Mouse (Mus musculus) lung, adult 2 months (tissue): ENCODE results near the gene Itgb4. TPM values are rescaled to one million over a fixed set of nuclear protein-coding genes. Genes with fewer than 3 reads are reported as not detected.

Experiments used
- DNase-seq: peaks from one replicate; pipeline ENCODE4 v3.0.0; 2022
- H3K4me1 ChIP-seq: fragments of 200-500 bp; 2 replicates; pipeline ENCODE4 v1.6.1; 2011; ENCODE audit warnings: low read length; ENCODE audit not compliant: control insufficient read depth, insufficient read depth
- H3K4me3 ChIP-seq: fragments of 200-500 bp; replicated peaks from 2 replicates; pipeline ENCODE3; 2011; ENCODE audit warnings: low read depth, mild to moderate bottlenecking, control low read depth, low read length; ENCODE audit errors: extremely low read depth
- CTCF ChIP-seq: fragments of 200-500 bp; IDR thresholded peaks from 2 replicates; pipeline ENCODE4 v1.5.1; 2011; ENCODE audit warnings: mild to moderate bottlenecking, low read length, control low read depth; ENCODE audit not compliant: insufficient read depth
- POLR2A ChIP-seq: fragments of 200-500 bp; IDR thresholded peaks from 2 replicates; pipeline ENCODE4 v1.6.1; 2011; ENCODE audit warnings: low read depth, mild to moderate bottlenecking, control low read depth, low read length, borderline replicate concordance; ENCODE audit errors: extremely low read depth
- WGBS: fragments of 180-500 bp; shearing (Covaris S2); methylation state at CpG from one replicate; pipeline ENCODE4 v1.1.7; 2018; 5-methylcytosine and 5-hydroxymethylcytosine counted together
- polyA plus RNA-seq: library from polyadenylated mRNA; depleted of rRNA; stranded (reverse); fragments of >200 nt; gene quantifications from 2 replicates; pipeline ENCODE4 v1.2.3, GENCODE M21; 2012

Itgb4 gene
- polyA plus RNA-seq, 1 experiment: 14.7 TPM

DNA sequence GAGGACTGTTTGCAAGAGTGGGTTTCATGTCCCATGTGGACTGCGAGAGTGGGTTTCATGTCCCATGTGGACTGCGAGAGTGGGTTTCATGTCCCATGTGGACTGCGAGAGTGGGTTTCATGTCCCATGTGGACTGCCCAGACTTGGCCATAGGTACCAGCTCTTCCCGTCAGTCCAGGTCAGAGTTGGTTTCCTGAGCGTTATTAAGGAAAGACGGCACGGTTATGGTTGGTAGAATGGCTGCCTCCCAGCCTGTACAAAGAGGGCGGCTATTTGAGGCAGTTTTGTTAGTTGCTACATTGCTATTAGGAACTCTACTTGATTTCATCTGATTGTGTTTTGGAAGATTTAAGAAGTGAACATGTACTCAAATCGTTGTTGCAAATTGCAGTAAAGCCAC, 63.3 kb downstream of the Itgb4 start:
- no peak for DNase-seq
- WGBS: 92% methylated on average over 9 of the region's 9 CpGs
- TF ChIP-seq POLR2A (no peak), CTCF (no peak)

DNA sequence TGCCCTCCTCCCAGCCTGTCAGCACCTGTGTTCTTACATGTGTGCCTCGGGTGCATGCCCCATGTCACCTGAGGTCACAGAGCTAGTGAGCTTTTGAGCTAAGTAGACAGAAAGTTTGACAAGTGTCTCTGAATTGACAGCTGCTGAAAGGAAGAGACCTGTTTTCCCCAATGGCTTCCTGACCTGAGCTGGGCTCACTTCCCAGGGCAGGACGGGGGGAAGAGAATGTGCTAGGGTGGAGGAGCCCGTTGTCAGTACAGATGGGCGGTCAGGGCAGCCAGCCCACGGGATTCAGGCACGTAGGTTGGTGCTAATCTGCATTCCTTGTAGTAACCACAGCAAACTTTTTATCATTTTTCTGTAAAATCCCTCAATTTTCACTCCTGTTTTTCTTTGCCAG, 66.1 kb downstream of the Itgb4 start:
- TF ChIP-seq POLR2A: no peak
- WGBS: 58% methylated on average over 6 of the region's 6 CpGs
- H3K4me1 ChIP-seq: 0 out of 2 replicates have a peak, but pooled peaks cover 2% of the 10 kb centered on the region
- H3K4me3 ChIP-seq: no peak overlapping the region
- no peak for DNase-seq

More for the DNA sequence above, 63.3 kb downstream of the Itgb4 start:
- Histone ChIP-seq H3K4me1 (0 out of 2 replicates have a peak, but pooled peaks cover 2% of the 10 kb centered on the region), H3K4me3 (no peak overlapping the region)

DNA sequence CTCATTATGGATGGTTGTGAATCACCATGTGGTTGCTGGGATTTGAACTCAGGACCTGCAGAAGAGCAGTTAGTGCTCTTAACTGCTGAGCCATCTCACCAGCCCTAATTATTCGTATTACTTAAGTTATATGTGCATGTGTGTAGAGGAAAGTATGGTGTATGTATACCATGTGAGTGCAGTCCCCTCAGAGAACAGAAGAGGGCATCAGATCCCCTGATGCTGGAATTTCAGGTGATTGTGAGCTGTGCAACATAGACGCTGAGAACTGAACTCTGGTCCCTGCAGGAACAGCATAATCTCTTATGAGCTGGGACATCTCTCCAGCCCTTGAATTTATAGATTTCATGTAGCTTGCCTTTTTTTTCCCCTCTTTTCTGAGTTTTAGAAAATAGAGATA, 67.3 kb downstream of the Itgb4 start:
- TF ChIP-seq CTCF (no peak), POLR2A (no peak)
- 0 out of 2 replicates have a peak, but pooled peaks cover 2% of the 10 kb centered on the region for H3K4me1 ChIP-seq
- WGBS: 99% methylated on average over 2 of the region's 2 CpGs
- no peak overlapping the region for H3K4me3 ChIP-seq
- DNase-seq: no peak

DNA sequence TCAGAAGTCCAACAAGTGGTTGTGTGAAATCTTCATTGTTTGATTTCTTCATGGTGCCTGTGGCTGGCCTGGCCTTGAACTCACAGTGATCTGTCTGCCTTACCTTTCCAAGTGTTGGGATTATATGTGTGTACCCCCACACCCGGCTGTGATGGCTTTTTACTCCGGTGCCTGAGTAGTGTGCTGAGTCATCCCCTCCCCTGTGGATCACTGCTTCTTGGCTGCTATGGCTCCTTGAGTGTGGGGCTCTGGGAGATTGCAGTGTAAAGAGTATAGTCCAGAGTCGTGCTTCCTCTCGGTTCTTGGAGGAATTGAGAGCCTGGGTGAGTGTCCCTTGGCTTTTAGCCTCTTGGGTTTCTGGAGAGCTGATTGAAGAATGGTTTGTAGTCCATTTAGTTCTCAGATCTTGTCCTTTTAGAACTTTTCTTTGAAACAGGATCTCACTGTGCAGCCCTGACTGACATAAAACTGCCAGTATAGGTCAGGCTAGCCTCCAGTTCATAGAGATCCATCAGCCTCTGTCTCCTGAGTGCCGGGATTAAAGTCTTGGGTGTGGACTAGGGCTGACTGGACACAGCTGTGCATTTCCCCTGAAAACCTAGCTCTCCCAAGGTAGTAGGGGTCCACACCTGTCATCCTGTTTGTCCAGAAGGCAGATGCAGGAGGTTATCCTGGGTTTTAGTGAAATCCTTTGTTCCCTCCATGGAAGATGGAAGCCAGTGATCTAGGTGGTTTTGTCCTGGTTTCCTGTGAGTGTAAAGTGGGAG, 68.0 kb downstream of the Itgb4 start:
- DNase-seq: no peak
- TF ChIP-seq CTCF (no peak), POLR2A (no peak)
- 0 out of 2 replicates have a peak, but pooled peaks cover 2% of the 10 kb centered on the region for H3K4me1 ChIP-seq
- 63% methylated on average over 5 of the region's 5 CpGs for WGBS
- no peak overlapping the region for H3K4me3 ChIP-seq

DNA sequence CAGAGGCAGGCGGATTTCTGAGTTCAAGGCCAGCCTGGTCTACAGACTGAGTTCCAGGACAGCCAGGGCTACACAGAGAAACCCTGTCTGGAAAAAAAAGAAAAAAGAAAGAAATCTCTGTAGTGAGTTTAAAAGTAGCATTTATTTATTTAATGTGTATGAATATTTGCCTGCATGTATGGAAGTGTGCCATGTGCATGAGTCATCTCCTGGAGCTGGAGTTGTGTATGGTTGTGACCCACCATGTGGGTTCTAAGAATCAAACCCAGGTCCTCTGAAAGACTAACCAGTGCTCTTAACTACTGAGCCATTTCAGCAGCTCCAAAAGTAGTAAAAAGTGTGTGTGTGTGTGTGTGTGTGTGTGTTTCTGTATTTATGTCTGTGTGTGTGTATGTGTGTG, 68.8 kb downstream of the Itgb4 start:
- DNase-seq: no peak
- TF ChIP-seq CTCF (no peak), POLR2A (no peak)
- Histone ChIP-seq H3K4me1 (0 out of 2 replicates have a peak, but pooled peaks cover 2% of the 10 kb centered on the region), H3K4me3 (no peak overlapping the region)
- 100% methylated on average over 1 of the region's 1 CpGs for WGBS

DNA sequence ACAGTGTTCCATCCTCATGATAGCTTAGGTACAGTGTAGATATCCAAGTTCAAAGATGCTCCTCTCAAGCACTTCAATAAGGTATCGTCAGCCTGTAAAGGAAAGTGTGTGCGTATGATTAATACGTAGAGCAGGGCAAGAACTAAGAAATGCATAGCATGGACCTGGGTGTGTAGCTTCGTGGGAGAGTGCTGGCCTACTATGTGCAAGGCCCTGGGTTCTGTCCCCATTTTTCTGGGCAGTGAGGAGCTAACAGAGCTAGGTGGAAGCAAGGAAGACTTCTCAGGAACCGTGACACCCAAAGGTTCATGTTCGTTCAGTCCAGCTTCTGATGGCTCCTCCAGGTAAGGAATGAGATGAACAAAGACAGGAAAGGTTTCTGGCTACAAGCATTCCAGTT, 70.7 kb downstream of the Itgb4 start:
- Histone ChIP-seq H3K4me1 (peaks cover 4% of the 10 kb centered on the region; the same call in 1 of the 2 replicates), H3K4me3 (no peak overlapping the region)
- no peak for DNase-seq
- TF ChIP-seq CTCF (no peak), POLR2A (no peak)
- WGBS: 93% methylated on average over 6 of the region's 6 CpGs

DNA sequence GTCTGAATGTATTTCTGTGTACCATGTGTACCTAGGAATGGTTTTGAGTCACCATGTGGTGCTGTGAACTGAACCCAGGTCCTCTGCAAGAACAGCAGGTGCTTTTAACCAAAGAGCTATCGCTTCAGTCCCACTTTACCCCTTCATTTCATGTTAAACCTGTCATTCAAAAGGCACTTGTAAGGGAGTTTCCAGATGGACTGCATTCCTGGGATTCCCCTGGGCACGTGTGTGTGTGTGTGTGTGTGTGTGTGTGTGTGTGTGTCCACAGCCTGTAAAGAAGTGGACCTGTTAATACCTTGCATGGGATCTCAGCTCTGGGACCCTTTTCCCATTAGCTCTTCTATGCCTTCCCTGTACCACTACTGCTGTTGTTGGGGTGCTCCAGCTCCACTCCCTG, 75.1 kb downstream of the Itgb4 start:
- no peak for DNase-seq
- Histone ChIP-seq H3K4me3 (no peak overlapping the region), H3K4me1 (peaks cover 11% of the 10 kb centered on the region; the same call in 1 of the 2 replicates)
- no peak for TF ChIP-seq POLR2A
- TF ChIP-seq CTCF: no peak
- WGBS: 71% methylated on average over 2 of the region's 2 CpGs

DNA sequence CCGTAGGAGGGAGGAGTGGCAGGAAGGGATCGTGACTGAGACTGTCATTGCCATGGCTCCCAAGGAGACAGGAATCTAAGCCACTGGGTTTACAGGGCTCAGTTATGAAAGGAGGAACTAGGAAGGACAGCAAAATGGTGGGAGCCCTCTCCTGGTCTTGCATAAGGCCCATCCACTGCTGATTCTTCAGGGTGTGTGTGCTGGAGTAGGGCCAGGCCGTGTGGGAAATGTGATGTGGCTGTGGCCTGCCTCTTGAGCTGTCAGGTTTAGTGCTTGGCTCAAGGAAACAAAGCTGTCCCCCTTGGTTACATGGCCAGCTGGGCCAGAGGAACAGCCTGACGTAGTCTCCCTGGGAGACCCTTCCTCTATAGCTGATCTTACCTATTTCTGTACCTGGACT, 75.7 kb downstream of the Itgb4 start:
- 67% methylated on average over 4 of the region's 4 CpGs for WGBS
- Histone ChIP-seq H3K4me1 (peaks cover 11% of the 10 kb centered on the region; the same call in 1 of the 2 replicates), H3K4me3 (no peak overlapping the region)
- TF ChIP-seq POLR2A (no peak), CTCF (no peak)
- no peak for DNase-seq

DNA sequence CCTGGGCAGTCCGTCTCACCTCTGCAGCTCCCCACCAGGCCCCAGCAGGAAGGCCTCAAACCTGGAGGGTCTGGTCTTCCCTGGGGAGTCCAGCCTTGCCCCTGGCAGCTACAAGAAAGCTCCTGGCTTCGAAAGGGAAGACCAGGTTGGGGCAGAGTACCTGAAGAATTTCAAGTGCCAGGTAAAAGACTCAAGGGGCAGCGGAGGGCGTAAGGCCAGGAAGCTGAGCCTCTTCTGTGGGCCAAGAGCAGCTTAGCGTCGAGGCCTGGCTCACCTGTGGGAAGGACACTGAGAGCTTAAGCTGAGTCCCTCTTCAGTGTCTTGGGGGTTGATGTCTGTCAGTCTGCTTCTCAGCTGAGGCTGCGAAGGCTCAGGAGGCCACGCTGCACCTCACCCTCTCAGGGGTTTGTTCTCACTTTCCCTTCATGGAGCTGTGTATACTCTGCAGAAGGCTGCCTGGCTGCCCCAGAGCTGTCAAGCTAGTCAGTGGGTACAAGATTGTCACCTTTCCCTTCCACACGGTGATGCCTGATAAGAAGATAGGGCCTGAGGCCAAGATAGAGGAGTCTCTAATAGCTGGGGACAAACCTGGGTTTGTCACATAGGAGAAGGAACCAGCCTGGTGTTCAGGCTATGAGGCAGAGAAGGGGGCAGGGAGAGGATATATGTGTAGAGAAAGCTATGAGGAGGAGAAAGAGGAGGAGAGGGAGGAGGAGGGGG, 79.2 kb downstream of the Itgb4 start:
- peaks cover 11% of the 10 kb centered on the region; the same call in 1 of the 2 replicates for H3K4me1 ChIP-seq
- TF ChIP-seq CTCF: no peak
- TF ChIP-seq POLR2A: no peak
- WGBS: 73% methylated on average over 9 of the region's 9 CpGs
- H3K4me3 ChIP-seq: no peak overlapping the region
- DNase-seq: peak; percentile 74

DNA sequence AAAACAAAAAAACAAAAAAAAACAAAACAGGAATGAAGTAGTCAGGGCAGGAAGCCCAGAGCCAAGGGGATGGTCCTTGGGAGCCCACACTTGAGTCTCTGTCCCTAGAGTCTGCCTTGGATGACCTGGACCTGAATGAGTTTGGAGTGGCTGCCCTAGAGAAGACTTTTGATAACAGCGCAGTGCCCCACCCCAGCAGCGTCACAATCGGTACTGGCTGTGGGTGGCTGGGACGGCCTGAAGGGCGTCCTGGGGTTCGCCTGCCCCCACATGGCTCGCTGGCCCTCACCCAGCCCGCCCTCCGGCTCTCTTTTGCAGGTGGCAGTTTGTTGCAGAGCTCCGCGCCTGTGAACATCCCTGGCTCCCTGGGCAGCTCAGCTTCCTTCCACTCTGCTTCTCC, 81.4 kb downstream of the Itgb4 start:
- WGBS: 92% methylated on average over 11 of the region's 11 CpGs
- DNase-seq: no peak
- no peak for TF ChIP-seq POLR2A
- no peak for TF ChIP-seq CTCF
- H3K4me3 ChIP-seq: no peak overlapping the region
- peaks cover 4% of the 10 kb centered on the region; the same call in 1 of the 2 replicates for H3K4me1 ChIP-seq
